ENCODE assay signal across 8 mouse cellular contexts in genomic region chr15:103087204-103087603, GRCm38 (mm10).
A peak's percentile ranks its signal among the peaks of the same experiment; 100 is the strongest.
DNase-seq lines count a peak whose midpoint lies in the region; ATAC-seq lines count a peak whose summit lies in the region.

No protein-coding gene starts in this region.

- no peak for ATAC-seq in monocyte, adult 5-6 weeks (replicated peaks; ENCODE audit: insufficient number of reproducible peaks, low FRiP score, low TSS enrichment, poor library complexity, severe bottlenecking)

- peak; percentile 84 for DNase-seq in left cerebral cortex, postnatal 4 days
- no peak for DNase-seq in left cerebral cortex, adult 18-20 months (ENCODE audit: low spot score in 2 of 2)
- peak; percentile 78 for DNase-seq in adrenal gland, adult 2 months
- peak; percentile 41 to 64 for DNase-seq in heart, adult 9 months (ENCODE audit: low spot score in 2 of 2)
- DNase-seq in kidney, postnatal 14 days = peak; percentile 84
- peak; percentile 86 for DNase-seq in skeletal muscle tissue, adult 2 months (ENCODE audit: low read depth, low spot score)
- no peak for DNase-seq in cerebellum, adult 8-10 months

- intact Hi-C loops in left cerebral cortex, postnatal 4 days (cut with DNase I) = no loop called here

Comparison
In these comparisons a context has a peak if more than half of its experiments do, and no peak if none do; other contexts are left out.
1. DNase-seq: peak in left cerebral cortex, postnatal 4 days (single experiment), adrenal gland, adult 2 months (single experiment), heart, adult 9 months (2 of 2), kidney, postnatal 14 days (single experiment) and skeletal muscle tissue, adult 2 months (single experiment); none in left cerebral cortex, adult 18-20 months (0 of 2) and cerebellum, adult 8-10 months (single experiment).